ENCODE assay signal across 8 mouse cellular contexts in the genomic region with DNA sequence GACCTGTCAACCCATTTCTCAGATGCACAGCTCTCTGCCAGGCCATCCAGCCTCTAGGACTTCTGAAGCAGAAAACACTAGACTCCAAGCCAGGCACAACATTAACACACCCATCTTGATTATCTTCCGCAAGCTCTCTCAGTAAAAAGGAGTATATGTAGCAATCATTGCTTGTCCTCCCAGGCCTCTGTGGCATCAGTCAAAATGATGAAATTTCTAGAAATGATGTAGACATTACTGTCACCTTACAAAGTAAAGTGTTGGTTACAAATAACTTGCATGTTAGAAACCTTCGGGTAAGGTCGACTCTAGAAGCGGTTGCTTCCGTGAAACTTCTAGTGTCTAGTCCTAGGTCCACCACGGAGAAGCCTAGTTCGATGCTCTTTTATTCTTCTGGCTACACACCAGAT. TPM values are rescaled to one million over a fixed set of nuclear protein-coding genes. Genes with fewer than 3 reads are reported as not detected.
A peak's percentile ranks its signal among the peaks of the same experiment; 100 is the strongest.
DNase-seq lines count a peak whose midpoint lies in the region; ATAC-seq lines count a peak whose summit lies in the region.

No protein-coding gene starts in this region.

- peaks cover 21% of the 10 kb centered on the region for H3K36me3 ChIP-seq in heart, embryonic 15.5 days
- peaks cover 27% of the 10 kb centered on the region for H3K36me3 ChIP-seq in hindbrain, embryonic 12.5 days
- peaks cover 28% of the 10 kb centered on the region for H3K36me3 ChIP-seq in midbrain, embryonic 12.5 days

- 16% methylated on average over 7 of the region's 7 CpGs for WGBS in heart, embryonic 15.5 days
- 35% methylated on average over 7 of the region's 7 CpGs for WGBS in hindbrain, embryonic 12.5 days
- 38% methylated on average over 7 of the region's 7 CpGs for WGBS in midbrain, embryonic 12.5 days

- no peak for DNase-seq in heart, postnatal 25 days (ENCODE audit: low spot score)
- DNase-seq in adipocyte (ENCODE audit: low spot score), result peak; percentile 58
- no peak for DNase-seq in embryo, embryonic 9.5 days (ENCODE audit: extremely low spot score)
- DNase-seq in cerebellum, postnatal 25 days, result no peak
- DNase-seq in frontal cortex, adult 2 months (ENCODE audit: extremely low spot score in 1 of 2, low spot score in 1 of 2), result no peak

- intact Hi-C loops in heart, postnatal 25 days (cut with DNase I), result loop anchor here (2.0 kb wide), 1 partner anchor 21 kb away; no protein-coding TSS in a partner anchor

- peak overlapping the region; percentile 97 for H3K27ac ChIP-seq in heart, embryonic 15.5 days
- no peak overlapping the region for H3K27ac ChIP-seq in hindbrain, embryonic 12.5 days
- peak overlapping the region; percentile 96 for H3K27ac ChIP-seq in midbrain, embryonic 12.5 days (replicated peaks)

- no peaks in the 10 kb centered on the region for H3K9me3 ChIP-seq in heart, embryonic 15.5 days (replicated peaks)
- H3K9me3 ChIP-seq in hindbrain, embryonic 12.5 days (replicated peaks), result no peaks in the 10 kb centered on the region
- no peaks in the 10 kb centered on the region for H3K9me3 ChIP-seq in midbrain, embryonic 12.5 days

- H3K27me3 ChIP-seq in heart, embryonic 15.5 days, result no peaks in the 10 kb centered on the region
- H3K27me3 ChIP-seq in hindbrain, embryonic 12.5 days, result no peaks in the 10 kb centered on the region
- H3K27me3 ChIP-seq in midbrain, embryonic 12.5 days, result no peaks in the 10 kb centered on the region

- H3K4me3 ChIP-seq in heart, embryonic 15.5 days, result peak overlapping the region; percentile 100
- H3K4me3 ChIP-seq in hindbrain, embryonic 12.5 days, result peak overlapping the region; percentile 93
- H3K4me3 ChIP-seq in midbrain, embryonic 12.5 days, result peak overlapping the region; percentile 90

- no peak for ATAC-seq in heart, embryonic 15.5 days (replicated peaks; ENCODE audit: insufficient number of reproducible peaks, insufficient read depth, low FRiP score, low read depth)
- no peak for ATAC-seq in hindbrain, embryonic 12.5 days (ENCODE audit: low FRiP score)
- ATAC-seq in midbrain, embryonic 12.5 days (ENCODE audit: low FRiP score, low read depth), result no peak

- H3K4me1 ChIP-seq in heart, embryonic 15.5 days (replicated peaks), result peaks cover 33% of the 10 kb centered on the region
- H3K4me1 ChIP-seq in hindbrain, embryonic 12.5 days, result peaks cover 30% of the 10 kb centered on the region
- H3K4me1 ChIP-seq in midbrain, embryonic 12.5 days, result peaks cover 26% of the 10 kb centered on the region

- peak overlapping the region; percentile 82 for H3K9ac ChIP-seq in heart, embryonic 15.5 days
- H3K9ac ChIP-seq in hindbrain, embryonic 12.5 days, result peak overlapping the region; percentile 82
- H3K9ac ChIP-seq in midbrain, embryonic 12.5 days (replicated peaks), result peak overlapping the region; percentile 85

- peak overlapping the region; percentile 62 for H3K4me2 ChIP-seq in heart, embryonic 15.5 days
- H3K4me2 ChIP-seq in hindbrain, embryonic 12.5 days (replicated peaks), result peak overlapping the region; percentile 57
- peak overlapping the region; percentile 63 for H3K4me2 ChIP-seq in midbrain, embryonic 12.5 days (replicated peaks)

RNA-seq across cellular contexts. Expression of a gene that starts 0.7 kb away (rescaled TPM):
- polyA plus RNA-seq in heart, embryonic 15.5 days (2015; fragmentation: Nextera tagmentation; extraction: Ambion mirVana), result 87.3 and 88.2 TPM in 2 replicates
- 10 to 100 TPM; 61.9 to 69.2 TPM for total RNA-seq in heart, postnatal 25 days (2021)
- polyA plus RNA-seq in hindbrain, embryonic 12.5 days (2016; fragmentation: Nextera tagmentation; extraction: Ambion mirVana), result 86.8 and 96.3 TPM in 2 replicates
- polyA plus RNA-seq in midbrain, embryonic 12.5 days (2016; fragmentation: Nextera tagmentation; extraction: Ambion mirVana), result 79.2 and 85.9 TPM in 2 replicates
- polyA plus RNA-seq in frontal cortex, adult 2 months (2012; rRNA removed), result 73.6 and 86.2 TPM in 2 replicates

RNA-seq across cellular contexts. Expression of a gene that starts 1.3 kb away (rescaled TPM):
- polyA plus RNA-seq in heart, embryonic 15.5 days (2015; fragmentation: Nextera tagmentation; extraction: Ambion mirVana), result 41.1 and 47.3 TPM in 2 replicates
- total RNA-seq in heart, postnatal 25 days (2021), result 10 to 100 TPM; 24.5 to 25.7 TPM
- polyA plus RNA-seq in hindbrain, embryonic 12.5 days (2016; fragmentation: Nextera tagmentation; extraction: Ambion mirVana), result 111 and 117 TPM in 2 replicates
- 113 and 120 TPM in 2 replicates for polyA plus RNA-seq in midbrain, embryonic 12.5 days (2016; fragmentation: Nextera tagmentation; extraction: Ambion mirVana)
- 44.5 and 49.9 TPM in 2 replicates for polyA plus RNA-seq in frontal cortex, adult 2 months (2012; rRNA removed)

RNA-seq across cellular contexts. Expression of a gene that starts 13.5 kb away (rescaled TPM):
- 16.5 and 20.0 TPM in 2 replicates for polyA plus RNA-seq in heart, embryonic 15.5 days (2015; fragmentation: Nextera tagmentation; extraction: Ambion mirVana)
- total RNA-seq in heart, postnatal 25 days (2021), result 1 to 10 TPM; 6.4 to 6.6 TPM
- polyA plus RNA-seq in hindbrain, embryonic 12.5 days (2016; fragmentation: Nextera tagmentation; extraction: Ambion mirVana), result 33.9 and 38.7 TPM in 2 replicates
- 33.6 and 40.9 TPM in 2 replicates for polyA plus RNA-seq in midbrain, embryonic 12.5 days (2016; fragmentation: Nextera tagmentation; extraction: Ambion mirVana)
- polyA plus RNA-seq in frontal cortex, adult 2 months (2012; rRNA removed), result 78.7 and 79.8 TPM in 2 replicates

RNA-seq across cellular contexts. Expression of a gene that starts 40.4 kb away (rescaled TPM):
- polyA plus RNA-seq in heart, embryonic 15.5 days (2015; fragmentation: Nextera tagmentation; extraction: Ambion mirVana), result 31.1 and 37.5 TPM in 2 replicates
- 10 to 100 TPM; 20.8 to 21.8 TPM for total RNA-seq in heart, postnatal 25 days (2021)
- 52.5 and 53.4 TPM in 2 replicates for polyA plus RNA-seq in hindbrain, embryonic 12.5 days (2016; fragmentation: Nextera tagmentation; extraction: Ambion mirVana)
- 56.5 and 58.0 TPM in 2 replicates for polyA plus RNA-seq in midbrain, embryonic 12.5 days (2016; fragmentation: Nextera tagmentation; extraction: Ambion mirVana)
- polyA plus RNA-seq in frontal cortex, adult 2 months (2012; rRNA removed), result 23.7 and 28.1 TPM in 2 replicates

RNA-seq across cellular contexts. Expression of a gene that starts 40.5 kb away (rescaled TPM):
- polyA plus RNA-seq in heart, embryonic 15.5 days (2015; fragmentation: Nextera tagmentation; extraction: Ambion mirVana), result 195 and 215 TPM in 2 replicates
- 100 to 1,000 TPM; 103 to 107 TPM for total RNA-seq in heart, postnatal 25 days (2021)
- polyA plus RNA-seq in hindbrain, embryonic 12.5 days (2016; fragmentation: Nextera tagmentation; extraction: Ambion mirVana), result 314 and 337 TPM in 2 replicates
- polyA plus RNA-seq in midbrain, embryonic 12.5 days (2016; fragmentation: Nextera tagmentation; extraction: Ambion mirVana), result 321 and 324 TPM in 2 replicates
- polyA plus RNA-seq in frontal cortex, adult 2 months (2012; rRNA removed), result 229 and 247 TPM in 2 replicates
